Mouse (Mus musculus) olfactory bulb, adult 2 months (tissue): Measurements from ENCODE around the gene H2-M5.

Experiments used
- CTCF ChIP-seq: fragments of 200-500 bp; IDR thresholded peaks from 2 replicates; pipeline ENCODE4 v1.5.1; 2012; ENCODE audit warnings: low read depth, mild to moderate bottlenecking, low read length, moderate library complexity; ENCODE audit not compliant: insufficient read depth
- POLR2A ChIP-seq: fragments of 200-500 bp; IDR thresholded peaks from 2 replicates; pipeline ENCODE4 v1.6.1; 2012; ENCODE audit warnings: mild to moderate bottlenecking, low read depth, low read length, moderate library complexity; ENCODE audit not compliant: insufficient read depth

DNA sequence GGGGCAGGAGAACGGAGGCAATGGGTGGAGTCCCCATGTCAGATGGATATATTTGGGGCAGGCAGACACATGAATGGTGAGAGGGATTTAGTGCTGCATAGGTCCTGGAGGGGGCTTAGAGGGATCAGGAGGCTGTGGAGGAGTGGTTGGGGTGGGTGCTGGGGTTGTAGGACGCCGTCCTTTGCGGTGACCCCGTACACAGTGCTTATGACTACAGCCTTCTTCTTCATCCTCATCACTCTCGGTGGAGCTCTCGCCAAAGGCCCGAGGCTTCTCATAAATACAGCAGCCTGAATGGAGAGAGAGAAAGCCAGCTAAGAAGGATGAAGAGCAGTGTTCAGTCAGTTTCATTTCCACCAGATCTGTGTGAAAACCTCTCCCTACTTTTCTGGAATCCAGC is 40.1 kb downstream of the H2-M5 start:
- TF ChIP-seq CTCF (no peak), POLR2A (no peak)
